Comparison of ENCODE assay signal across 12 mouse cellular contexts in the genomic region with DNA sequence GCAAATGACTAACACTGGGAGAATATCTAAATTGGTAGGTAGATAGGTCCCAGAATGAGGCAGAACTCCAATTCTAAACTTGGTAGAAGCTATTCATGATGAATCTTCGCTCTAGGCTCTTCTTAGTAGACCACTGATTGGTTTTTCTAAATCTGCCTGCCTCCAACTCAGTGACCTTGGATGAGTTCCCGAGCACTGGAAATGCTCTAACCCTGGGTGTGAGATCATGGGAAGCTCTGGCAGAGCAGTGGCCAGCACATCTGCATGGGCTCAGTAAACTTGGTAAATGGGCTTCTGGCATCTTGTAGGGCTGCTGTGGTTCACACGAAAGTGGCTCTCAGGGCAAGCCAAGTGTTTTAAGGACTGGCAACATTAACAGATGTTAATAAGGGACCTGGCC. TPM values are rescaled to one million over a fixed set of nuclear protein-coding genes. Genes with fewer than 3 reads are reported as not detected.
A peak's percentile ranks its signal among the peaks of the same experiment; 100 is the strongest.
DNase-seq lines count a peak whose midpoint lies in the region.
"Had no signal": no experiment of that assay in that cellular context is flagged by ENCODE, and none has a peak within 500 bp of the region (broad histone marks: within the 10 kb centered on the region; RNA-seq: fewer than 3 reads in every experiment).

No protein-coding gene starts in this region.

- DNase-seq in gastrocnemius, adult 18-20 months (ENCODE audit: low spot score): peak; percentile 25
- DNase-seq in gastrocnemius, postnatal 4 days (ENCODE audit: low spot score in 2 of 2): no peak
- peak; percentile 18 for DNase-seq in lung, postnatal 10 days
- no peak for DNase-seq in lung, postnatal 14 days
- DNase-seq in adrenal gland, postnatal 36 days: peak; percentile 49 to 61
- peak; percentile 18 for DNase-seq in skeletal muscle tissue, adult 2 months (ENCODE audit: low read depth, low spot score)
- DNase-seq in heart, postnatal 14 days: no peak
- DNase-seq: cerebellum, adult 11 months; cerebellum, adult 8-10 months; cerebellum, postnatal 14 days; embryo, embryonic 11 days; kidney, adult 2 months had no signal

- intact Hi-C loops in heart, postnatal 14 days (cut with DNase I): no loop called here

RNA-seq across cellular contexts. Expression of a gene that starts 14.8 kb away (rescaled TPM):
- under 1 TPM in 1 of 2 experiments, not detected in 1; 0.14 TPM for total RNA-seq in gastrocnemius, adult 18-20 months (2021)
- 10 to 100 TPM; 22.0 to 27.9 TPM for total RNA-seq in gastrocnemius, postnatal 4 days (2021)
- total RNA-seq in adrenal gland, postnatal 36 days (2021): 1 to 10 TPM; 5.4 to 6.1 TPM
- 1 to 10 TPM; 6.1 to 9.9 TPM for total RNA-seq in heart, postnatal 14 days (2021)

Comparison
In these comparisons a context has a peak if more than half of its experiments do, and no peak if none do; other contexts are left out.
1. DNase-seq: peak in gastrocnemius, adult 18-20 months (single experiment), lung, postnatal 10 days (single experiment), adrenal gland, postnatal 36 days (2 of 2) and skeletal muscle tissue, adult 2 months (single experiment); none in gastrocnemius, postnatal 4 days (0 of 2), lung, postnatal 14 days (single experiment) and heart, postnatal 14 days (0 of 2).
2. RNA of a gene that starts 14.8 kb away (total RNA-seq): 22.0 to 27.9 TPM in gastrocnemius, postnatal 4 days, 6.1 to 9.9 TPM in heart, postnatal 14 days and 5.4 to 6.1 TPM in adrenal gland, postnatal 36 days; 0.14 TPM in gastrocnemius, adult 18-20 months; every median in the first group is over 4 times any median in the second.